Mouse (Mus musculus) small intestine, adult 2 months (tissue): ENCODE measurements around the gene Arhgef19. TPM values are rescaled to one million over a fixed set of nuclear protein-coding genes. Genes with fewer than 3 reads are reported as not detected.

Experiments used
- H3K27ac ChIP-seq: fragments of 200-500 bp; 2 replicates; pipeline ENCODE4 v1.5.1; 2012; ENCODE audit warnings: low read depth, low read length, control low read depth, inconsistent platforms; ENCODE audit not compliant: insufficient read depth
- H3K27me3 ChIP-seq: fragments of 200-500 bp; 2 replicates; pipeline ENCODE4 v1.6.1; 2012; ENCODE audit warnings: mild to moderate bottlenecking, moderate library complexity, low read length, inconsistent platforms; ENCODE audit not compliant: control insufficient read depth, insufficient read depth
- H3K36me3 ChIP-seq: fragments of 200-500 bp; 2 replicates; pipeline ENCODE4 v1.6.1; 2012; ENCODE audit warnings: mild to moderate bottlenecking, low read length, control low read depth, inconsistent platforms; ENCODE audit not compliant: control insufficient read depth, insufficient read depth
- H3K4me1 ChIP-seq: fragments of 200-500 bp; 2 replicates; pipeline ENCODE4 v1.6.1; 2012; ENCODE audit warnings: low read length, inconsistent platforms, mixed read lengths; ENCODE audit not compliant: control insufficient read depth, insufficient read depth, insufficient read length
- H3K4me3 ChIP-seq: fragments of 200-500 bp; 2 replicates; pipeline ENCODE4 v1.5.1; 2012; ENCODE audit warnings: low read depth, mild to moderate bottlenecking, control low read depth, inconsistent platforms, low read length, moderate library complexity
- CTCF ChIP-seq: fragments of 200-500 bp; IDR thresholded peaks from 2 replicates; pipeline ENCODE4 v1.5.1; 2012; ENCODE audit warnings: low read depth, mild to moderate bottlenecking, control low read depth, inconsistent platforms, low read length, moderate library complexity, mixed read lengths; ENCODE audit not compliant: insufficient replicate concordance, insufficient read length; ENCODE audit errors: extremely low read depth
- POLR2A ChIP-seq: fragments of 200-500 bp; IDR thresholded peaks from 2 replicates; pipeline ENCODE4 v1.6.1; 2012; ENCODE audit warnings: low read depth, mild to moderate bottlenecking, control low read depth, inconsistent platforms, low read length, moderate library complexity
- WGBS: fragments of 180-500 bp; shearing (Covaris S2); methylation state at CpG from one replicate; pipeline ENCODE4 v1.1.7; 2018; 5-methylcytosine and 5-hydroxymethylcytosine counted together
- polyA plus RNA-seq: library from polyadenylated mRNA; depleted of rRNA; stranded (reverse); fragments of >200 nt; gene quantifications from 2 replicates; pipeline ENCODE4 v1.2.3, GENCODE M21; 2012

Arhgef19 gene
- polyA plus RNA-seq, 1 experiment: 48.8 TPM

DNA sequence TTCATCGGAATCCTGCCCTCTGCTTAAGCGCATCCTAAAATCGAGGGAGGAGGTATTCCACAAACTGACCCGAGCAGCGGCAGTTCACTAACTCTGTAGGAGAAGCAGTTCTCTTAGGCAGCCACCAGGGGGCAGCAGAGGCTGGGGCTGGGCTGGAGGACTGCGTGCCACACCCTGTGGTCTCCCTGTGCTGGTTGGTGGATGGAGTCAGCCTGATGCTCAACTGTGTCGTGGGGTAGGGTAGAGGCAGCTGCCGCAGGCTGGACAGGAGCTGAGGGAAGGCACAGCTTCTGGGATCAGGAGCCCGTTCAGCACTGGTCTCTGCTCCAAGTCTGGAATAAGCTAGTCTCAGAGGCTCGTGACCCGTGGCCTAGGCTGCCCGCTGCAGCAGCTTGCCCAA is 34.0 kb downstream of the Arhgef19 start:
- TF ChIP-seq CTCF (peak; percentile 99), POLR2A (no peak)

DNA sequence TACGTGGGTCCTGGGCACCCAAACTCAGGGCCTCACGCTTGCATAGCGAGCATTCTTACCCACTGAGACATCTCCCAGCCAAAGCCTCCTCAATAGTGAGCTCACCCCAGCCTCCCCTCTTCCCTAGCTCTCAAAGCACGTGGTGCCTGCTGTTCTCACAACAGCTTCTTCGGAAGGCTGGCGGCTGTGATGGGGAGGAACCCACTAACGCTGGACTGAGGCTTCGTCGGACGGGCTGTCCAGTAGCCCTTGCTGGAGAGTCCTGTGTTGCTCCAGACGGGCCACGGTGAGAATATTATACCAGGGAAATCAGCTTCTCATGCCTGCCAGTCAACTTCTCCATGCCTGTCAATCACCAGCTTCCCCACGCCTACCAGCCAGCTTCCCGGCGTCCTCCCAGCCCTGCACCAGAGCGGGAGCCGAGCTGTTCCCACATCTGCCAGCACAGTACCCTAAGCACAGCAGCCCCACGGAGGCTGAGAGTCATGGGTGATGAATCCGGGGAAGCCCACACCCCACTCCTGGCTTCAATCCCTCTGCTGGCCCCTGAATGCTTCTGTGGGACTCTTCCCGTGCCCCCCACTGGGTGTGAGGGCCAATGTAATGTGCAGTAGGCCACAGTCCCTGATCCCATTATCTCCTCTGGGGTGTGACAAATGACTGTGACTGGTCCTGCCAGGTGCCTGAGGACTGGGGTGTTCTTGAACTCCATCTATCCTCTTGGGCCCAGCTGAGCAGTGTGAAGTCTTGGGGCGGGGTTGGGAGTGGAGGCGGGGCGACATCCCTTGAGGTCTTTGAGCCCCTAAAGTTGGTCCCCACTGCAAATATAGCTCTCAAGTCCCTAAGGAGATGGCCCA is 35.4 kb downstream of the Arhgef19 start:
- no peaks in the 10 kb centered on the region for H3K27me3 ChIP-seq
- H3K4me1 ChIP-seq: peaks cover 36% of the 10 kb centered on the region
- WGBS: 81% methylated on average over 23 of the region's 23 CpGs
- no peak overlapping the region for H3K27ac ChIP-seq
- H3K36me3 ChIP-seq: no peaks in the 10 kb centered on the region
- TF ChIP-seq POLR2A: no peak
- TF ChIP-seq CTCF: no peak
- no peak overlapping the region for H3K4me3 ChIP-seq

More for the DNA sequence above, 34.0 kb downstream of the Arhgef19 start:
- no peaks in the 10 kb centered on the region for H3K27me3 ChIP-seq
- no peaks in the 10 kb centered on the region for H3K36me3 ChIP-seq
- peak overlapping the region; percentile 45 for H3K4me3 ChIP-seq
- WGBS: 17% methylated on average over 12 of the region's 12 CpGs
- H3K27ac ChIP-seq: peak overlapping the region; percentile 39
- peaks cover 28% of the 10 kb centered on the region for H3K4me1 ChIP-seq

- no peaks in the 10 kb centered on the region for H3K36me3 ChIP-seq
- peak overlapping the region; percentile 85; the same call in 1 of the 2 replicates for H3K27ac ChIP-seq
- TF ChIP-seq POLR2A (no peak), CTCF (no peak)
- H3K4me1 ChIP-seq: peaks cover 42% of the 10 kb centered on the region
- no peak overlapping the region for H3K4me3 ChIP-seq
- no peaks in the 10 kb centered on the region for H3K27me3 ChIP-seq
- 61% methylated on average over 8 of the region's 8 CpGs for WGBS
These were observed 37.9 kb downstream of the Arhgef19 start for GRCm38 (mm10) chr4:141277157-141277556.

DNA sequence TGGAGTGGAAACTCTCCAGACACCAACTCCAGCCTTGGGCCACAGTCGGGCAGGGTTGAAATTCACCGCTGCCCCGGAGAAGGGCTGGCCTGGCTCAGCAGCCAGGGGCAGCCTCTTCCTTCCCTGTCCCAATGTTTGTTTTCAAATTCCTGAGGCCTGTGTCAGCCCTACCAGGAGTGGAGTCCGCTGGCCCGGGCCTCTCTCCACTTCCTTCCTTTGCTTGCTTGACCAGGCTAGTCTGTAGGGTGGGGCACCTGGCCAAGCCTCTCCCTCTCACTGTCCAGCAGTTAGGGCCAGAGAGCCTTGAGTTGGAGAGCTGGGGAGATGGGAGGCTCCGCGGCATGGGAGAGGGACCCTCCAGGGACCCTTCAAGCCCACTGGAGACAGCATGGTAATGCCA is 38.9 kb downstream of the Arhgef19 start:
- 29% methylated on average over 7 of the region's 7 CpGs for WGBS
- peaks cover 46% of the 10 kb centered on the region for H3K4me1 ChIP-seq
- H3K27ac ChIP-seq: peak overlapping the region; percentile 85
- H3K4me3 ChIP-seq: no peak overlapping the region
- H3K27me3 ChIP-seq: no peaks in the 10 kb centered on the region
- peak; percentile 46; the same call in 1 of the 2 replicates for TF ChIP-seq POLR2A
- no peak for TF ChIP-seq CTCF
- no peaks in the 10 kb centered on the region for H3K36me3 ChIP-seq

- H3K4me1 ChIP-seq: peaks cover 42% of the 10 kb centered on the region
- no peaks in the 10 kb centered on the region for H3K36me3 ChIP-seq
- WGBS: 82% methylated on average over 15 of the region's 15 CpGs
- no peak overlapping the region for H3K4me3 ChIP-seq
- no peaks in the 10 kb centered on the region for H3K27me3 ChIP-seq
- no peak overlapping the region for H3K27ac ChIP-seq
- TF ChIP-seq POLR2A: no peak
- TF ChIP-seq CTCF: no peak
These were observed 40.0 kb downstream of the Arhgef19 start for GRCm38 (mm10) chr4:141279327-141279726.

DNA sequence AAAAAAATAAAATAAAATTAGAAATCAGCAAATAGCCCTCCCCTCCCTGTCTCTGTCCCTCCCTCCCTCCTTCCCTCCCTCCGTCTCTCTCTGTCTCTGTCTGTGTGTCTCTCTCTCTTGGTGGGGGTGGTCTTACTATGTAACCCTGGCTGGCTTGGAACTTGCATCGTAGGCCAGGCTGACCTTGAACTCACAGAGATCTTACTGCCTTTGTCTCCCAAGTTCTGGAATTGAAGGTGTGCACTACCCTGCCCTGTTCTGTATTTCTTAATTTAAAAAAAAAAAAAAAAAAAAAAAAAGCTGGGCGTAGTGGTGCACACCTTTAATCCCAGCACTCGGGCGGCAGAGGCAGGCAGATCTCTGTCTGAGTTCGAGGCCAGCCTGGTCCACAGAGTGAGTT is 40.5 kb downstream of the Arhgef19 start:
- Histone ChIP-seq H3K4me3 (no peak overlapping the region), H3K27me3 (no peaks in the 10 kb centered on the region), H3K27ac (no peak overlapping the region), H3K36me3 (no peaks in the 10 kb centered on the region), H3K4me1 (peaks cover 42% of the 10 kb centered on the region)
- TF ChIP-seq POLR2A: no peak
- no peak for TF ChIP-seq CTCF
- 91% methylated on average over 6 of the region's 6 CpGs for WGBS

DNA sequence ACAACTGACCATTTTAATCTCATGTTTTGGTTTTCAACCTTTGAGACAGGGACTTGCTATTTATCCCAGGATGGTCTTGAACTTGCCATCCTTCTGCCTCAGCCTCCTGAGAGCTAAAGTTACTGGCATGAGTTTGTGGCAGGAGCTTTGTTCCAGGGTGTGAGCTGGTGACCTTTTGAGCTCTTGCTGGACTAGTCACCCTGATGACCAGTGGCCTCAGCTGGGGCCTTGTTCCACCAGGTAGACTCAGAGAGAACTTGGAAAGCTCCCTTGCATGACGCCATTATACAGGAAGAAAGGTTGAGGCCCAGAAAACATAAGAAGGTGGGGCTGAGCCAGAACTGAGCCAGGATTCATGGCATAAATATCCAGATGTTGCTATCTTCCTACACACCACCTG is 41.2 kb downstream of the Arhgef19 start:
- TF ChIP-seq POLR2A (no peak), CTCF (no peak)
- no peak overlapping the region for H3K27ac ChIP-seq
- WGBS: 89% methylated on average over 1 of the region's 1 CpGs
- H3K36me3 ChIP-seq: no peaks in the 10 kb centered on the region
- H3K4me1 ChIP-seq: peaks cover 42% of the 10 kb centered on the region
- no peak overlapping the region for H3K4me3 ChIP-seq
- no peaks in the 10 kb centered on the region for H3K27me3 ChIP-seq
